9 mouse cellular contexts compared by ENCODE assay signal in the genomic region with DNA sequence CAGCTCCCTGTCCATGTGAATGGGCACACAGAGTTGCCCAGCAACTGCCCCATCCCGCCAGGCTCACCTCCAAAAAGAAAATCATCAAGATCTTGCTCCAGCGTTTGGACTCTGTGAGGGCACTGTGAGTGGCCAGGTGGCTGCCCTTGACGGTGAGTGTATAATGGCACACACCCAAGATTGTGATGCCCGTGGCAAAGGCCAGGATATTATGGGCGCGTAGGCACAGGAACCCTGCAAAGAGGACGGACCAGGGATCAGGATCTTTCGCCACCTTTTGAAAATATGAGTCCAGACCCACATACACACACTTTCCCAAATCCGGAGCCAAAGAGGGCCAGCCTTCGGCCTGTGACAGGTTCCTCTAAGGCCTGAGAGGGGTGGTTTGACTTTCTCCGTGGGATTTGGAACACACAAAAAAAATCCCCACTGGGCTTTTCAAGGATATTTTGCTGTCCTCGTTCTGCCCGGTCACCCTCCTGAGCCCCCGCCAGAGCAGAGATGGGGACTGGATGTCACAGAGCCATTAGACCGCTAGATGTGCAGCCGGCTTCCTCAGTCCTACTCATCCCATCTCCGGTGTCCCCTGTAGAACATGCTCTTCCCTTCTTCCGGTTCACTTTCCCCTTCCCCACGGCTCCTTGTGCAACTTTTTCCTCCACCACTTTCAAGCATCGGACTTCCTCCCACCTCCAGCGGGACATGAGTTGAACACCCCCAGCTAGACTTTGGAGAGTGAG. TPM values are rescaled to one million over a fixed set of nuclear protein-coding genes. Genes with fewer than 3 reads are reported as not detected.
A peak's percentile ranks its signal among the peaks of the same experiment; 100 is the strongest.
DNase-seq lines count a peak whose midpoint lies in the region; ATAC-seq and TF ChIP-seq lines count a peak whose summit lies in the region.
"Had no signal": no experiment of that assay in that cellular context is flagged by ENCODE, and none has a peak within 500 bp of the region (broad histone marks: within the 10 kb centered on the region; RNA-seq: fewer than 3 reads in every experiment).

No protein-coding gene starts in this region.

- intact Hi-C loops in left cerebral cortex, postnatal 10 days (cut with DNase I), result no loop called here

- H3K36me3 ChIP-seq in heart, embryonic 15.5 days, result no peaks in the 10 kb centered on the region
- H3K36me3 ChIP-seq in hindbrain, embryonic 13.5 days, result no peaks in the 10 kb centered on the region
- 0 out of 2 replicates have a peak, but pooled peaks cover 2% of the 10 kb centered on the region for H3K36me3 ChIP-seq in liver, postnatal 0 days (replicated peaks; ENCODE audit: insufficient read depth, low read length)

- H3K9ac ChIP-seq in heart, embryonic 15.5 days, result peak overlapping the region; percentile 37; the same call in 1 of the 2 replicates
- H3K9ac ChIP-seq in hindbrain, embryonic 13.5 days, result peak overlapping the region; percentile 70
- peak overlapping the region; percentile 36 for H3K9ac ChIP-seq in liver, postnatal 0 days (replicated peaks)

- DNase-seq in heart, adult 18-20 months, result no peak
- peak; percentile 71 for DNase-seq in cerebellum, adult 8-10 months
- peak; percentile 49 for DNase-seq in liver, postnatal 0 days
- no peak for DNase-seq in gastrocnemius, adult 8-10 months (ENCODE audit: low spot score in 2 of 2)
- no peak for DNase-seq in left cerebral cortex, postnatal 10 days (ENCODE audit: extremely low spot score in 1 of 2, low spot score in 2 of 2)

- TF ChIP-seq EP300 in liver, postnatal 0 days (IDR thresholded peaks at IDR 0.05; ENCODE audit: low read depth), result no peak

- no peak overlapping the region for H3K27ac ChIP-seq in heart, embryonic 15.5 days
- no peak overlapping the region for H3K27ac ChIP-seq in hindbrain, embryonic 13.5 days
- peak overlapping the region; percentile 66 for H3K27ac ChIP-seq in liver, postnatal 0 days (ENCODE audit: low read depth)

- peaks cover 18% of the 10 kb centered on the region for H3K4me1 ChIP-seq in heart, embryonic 15.5 days (replicated peaks)
- H3K4me1 ChIP-seq in hindbrain, embryonic 13.5 days (replicated peaks), result peaks cover 14% of the 10 kb centered on the region
- peaks cover 16% of the 10 kb centered on the region for H3K4me1 ChIP-seq in liver, postnatal 0 days (ENCODE audit: insufficient read depth)

- ATAC-seq in heart, embryonic 15.5 days (replicated peaks; ENCODE audit: insufficient number of reproducible peaks, insufficient read depth, low FRiP score, low read depth), result no peak
- peak; percentile 50 for ATAC-seq in hindbrain, embryonic 13.5 days (ENCODE audit: low FRiP score)
- ATAC-seq in liver, postnatal 0 days, result peak; percentile 12
- no peak for ATAC-seq in CD4-positive, CD25-positive, alpha-beta regulatory T cell, adult 4 months
- ATAC-seq: Patski had no signal

- peak overlapping the region; percentile 87 for H3K4me2 ChIP-seq in heart, embryonic 15.5 days
- peak overlapping the region; percentile 83 for H3K4me2 ChIP-seq in hindbrain, embryonic 13.5 days
- peak overlapping the region; percentile 70 for H3K4me2 ChIP-seq in liver, postnatal 0 days (ENCODE audit: low read depth, low read length)

- WGBS in heart, embryonic 15.5 days, result 51% methylated on average over 21 of the region's 21 CpGs
- 57% methylated on average over 21 of the region's 21 CpGs for WGBS in hindbrain, embryonic 13.5 days
- 42% methylated on average over 21 of the region's 21 CpGs for WGBS in liver, postnatal 0 days (ENCODE audit: insufficient replicate concordance)

- TF ChIP-seq CTCF in liver, postnatal 0 days (IDR thresholded peaks at IDR 0.05; ENCODE audit: low read depth), result no peak

- H3K27me3 ChIP-seq in heart, embryonic 15.5 days, result peaks cover 28% of the 10 kb centered on the region
- peaks cover 37% of the 10 kb centered on the region for H3K27me3 ChIP-seq in hindbrain, embryonic 13.5 days
- H3K27me3 ChIP-seq in liver, postnatal 0 days (ENCODE audit: insufficient read depth, low read length), result peaks cover 4% of the 10 kb centered on the region; the same call in 1 of the 2 replicates

- H3K4me3 ChIP-seq in heart, embryonic 15.5 days, result peak overlapping the region; percentile 55
- H3K4me3 ChIP-seq in hindbrain, embryonic 13.5 days, result peak overlapping the region; percentile 49
- peak overlapping the region; percentile 44 for H3K4me3 ChIP-seq in liver, postnatal 0 days (ENCODE audit: low read depth, low read length)

- H3K9me3 ChIP-seq in heart, embryonic 15.5 days (replicated peaks), result no peaks in the 10 kb centered on the region
- no peaks in the 10 kb centered on the region; the same call in 1 of the 2 replicates for H3K9me3 ChIP-seq in hindbrain, embryonic 13.5 days
- no peaks in the 10 kb centered on the region for H3K9me3 ChIP-seq in liver, postnatal 0 days (ENCODE audit: low read length)

RNA-seq across cellular contexts. Expression of a gene that starts 0.8 kb away (rescaled TPM):
- 0.55 and 0.67 TPM in 2 replicates for polyA plus RNA-seq in heart, embryonic 15.5 days (2015; fragmentation: Nextera tagmentation; extraction: Ambion mirVana)
- total RNA-seq in heart, adult 18-20 months (2021), result 1 to 10 TPM; 2.2 to 2.4 TPM
- polyA plus RNA-seq in hindbrain, embryonic 13.5 days (2015; fragmentation: Nextera tagmentation; extraction: Ambion mirVana), result 0.73 and 0.79 TPM in 2 replicates
- 4.6 and 4.9 TPM in 2 replicates for polyA plus RNA-seq in liver, postnatal 0 days (2015; fragmentation: Nextera tagmentation; extraction: Ambion mirVana)
- 1 to 10 TPM; 2.7 to 5.7 (median 4.6) TPM for total RNA-seq in gastrocnemius, adult 8-10 months (2022)
- total RNA-seq in left cerebral cortex, postnatal 10 days (2021), result 1 to 10 TPM; 6.5 to 6.8 TPM
- 1 to 10 TPM; 1.1 to 1.6 TPM for polyA plus RNA-seq in CD4-positive, CD25-positive, alpha-beta regulatory T cell, adult 4 months (2017; shearing (Covaris generic))

RNA-seq across cellular contexts. Expression of a gene that starts 10.3 kb away (rescaled TPM):
- 0.08 TPM in 1 of 2 replicates, not detected in the other for polyA plus RNA-seq in heart, embryonic 15.5 days (2015; fragmentation: Nextera tagmentation; extraction: Ambion mirVana)
- not detected for total RNA-seq in heart, adult 18-20 months (2021)
- polyA plus RNA-seq in hindbrain, embryonic 13.5 days (2015; fragmentation: Nextera tagmentation; extraction: Ambion mirVana), result not detected in 2 replicates
- polyA plus RNA-seq in liver, postnatal 0 days (2015; fragmentation: Nextera tagmentation; extraction: Ambion mirVana), result not detected in 2 replicates
- not detected for total RNA-seq in gastrocnemius, adult 8-10 months (2022)
- under 1 TPM in 1 of 2 experiments, not detected in 1; 0.14 TPM for total RNA-seq in left cerebral cortex, postnatal 10 days (2021)
- not detected for polyA plus RNA-seq in CD4-positive, CD25-positive, alpha-beta regulatory T cell, adult 4 months (2017; shearing (Covaris generic))
- polyA plus RNA-seq: Patski had no signal

RNA-seq across cellular contexts. Expression of a gene that starts 19.8 kb away (rescaled TPM):
- polyA plus RNA-seq in heart, embryonic 15.5 days (2015; fragmentation: Nextera tagmentation; extraction: Ambion mirVana), result 10.5 and 12.4 TPM in 2 replicates
- 10 to 100 TPM in 1 of 2 experiments, 1 to 10 TPM in 1; 9.8 to 10.1 TPM for total RNA-seq in heart, adult 18-20 months (2021)
- polyA plus RNA-seq in hindbrain, embryonic 13.5 days (2015; fragmentation: Nextera tagmentation; extraction: Ambion mirVana), result 18.1 and 20.8 TPM in 2 replicates
- 7.0 and 7.3 TPM in 2 replicates for polyA plus RNA-seq in liver, postnatal 0 days (2015; fragmentation: Nextera tagmentation; extraction: Ambion mirVana)
- 1 to 10 TPM; 2.4 to 4.1 (median 2.7) TPM for total RNA-seq in gastrocnemius, adult 8-10 months (2022)
- total RNA-seq in left cerebral cortex, postnatal 10 days (2021), result 10 to 100 TPM; 18.2 to 18.7 TPM
- 10 to 100 TPM; 21.6 to 26.8 TPM for polyA plus RNA-seq in CD4-positive, CD25-positive, alpha-beta regulatory T cell, adult 4 months (2017; shearing (Covaris generic))

RNA-seq across cellular contexts. Expression of a gene that starts 25.2 kb away (rescaled TPM):
- polyA plus RNA-seq in heart, embryonic 15.5 days (2015; fragmentation: Nextera tagmentation; extraction: Ambion mirVana), result 0.11 and 0.29 TPM in 2 replicates
- total RNA-seq in heart, adult 18-20 months (2021), result under 1 TPM in 1 of 2 experiments, not detected in 1; 0.10 TPM
- polyA plus RNA-seq in hindbrain, embryonic 13.5 days (2015; fragmentation: Nextera tagmentation; extraction: Ambion mirVana), result 0.06 and 0.14 TPM in 2 replicates
- polyA plus RNA-seq in liver, postnatal 0 days (2015; fragmentation: Nextera tagmentation; extraction: Ambion mirVana), result 0.29 and 0.46 TPM in 2 replicates
- under 1 TPM; 0.15 to 0.34 (median 0.24) TPM for total RNA-seq in gastrocnemius, adult 8-10 months (2022)
- under 1 TPM; 0.24 to 0.26 TPM for total RNA-seq in left cerebral cortex, postnatal 10 days (2021)
- polyA plus RNA-seq in CD4-positive, CD25-positive, alpha-beta regulatory T cell, adult 4 months (2017; shearing (Covaris generic)), result not detected

RNA-seq across cellular contexts. Expression of a gene that starts 29.6 kb away (rescaled TPM):
- polyA plus RNA-seq in heart, embryonic 15.5 days (2015; fragmentation: Nextera tagmentation; extraction: Ambion mirVana), result 0.10 and 0.16 TPM in 2 replicates
- under 1 TPM; 0.27 to 0.41 TPM for total RNA-seq in heart, adult 18-20 months (2021)
- 0.22 TPM in 2 replicates for polyA plus RNA-seq in hindbrain, embryonic 13.5 days (2015; fragmentation: Nextera tagmentation; extraction: Ambion mirVana)
- 0.04 and 0.09 TPM in 2 replicates for polyA plus RNA-seq in liver, postnatal 0 days (2015; fragmentation: Nextera tagmentation; extraction: Ambion mirVana)
- total RNA-seq in gastrocnemius, adult 8-10 months (2022), result under 1 TPM; 0.05 to 0.16 (median 0.14) TPM
- 10 to 100 TPM; 14.7 to 21.6 TPM for total RNA-seq in left cerebral cortex, postnatal 10 days (2021)
- polyA plus RNA-seq in CD4-positive, CD25-positive, alpha-beta regulatory T cell, adult 4 months (2017; shearing (Covaris generic)), result not detected
- polyA plus RNA-seq: Patski had no signal

Comparison
In these comparisons a context has a peak if more than half of its experiments do, and no peak if none do; other contexts are left out.
1. ATAC-seq: peak in hindbrain, embryonic 13.5 days (single experiment) and liver, postnatal 0 days (single experiment); none in heart, embryonic 15.5 days (single experiment) and CD4-positive, CD25-positive, alpha-beta regulatory T cell, adult 4 months (single experiment).
2. DNase-seq: peak in cerebellum, adult 8-10 months (single experiment) and liver, postnatal 0 days (single experiment); none in heart, adult 18-20 months (0 of 2), gastrocnemius, adult 8-10 months (0 of 2) and left cerebral cortex, postnatal 10 days (0 of 2).
3. Peak in every context shown above with its lines, with median percentiles within 50 percentile points of each other: H3K4me2 ChIP-seq, H3K4me3 ChIP-seq and H3K9ac ChIP-seq.